Mouse (Mus musculus): Measurements from ENCODE around the gene Kif14. TPM values are rescaled to one million over a fixed set of nuclear protein-coding genes. Genes with fewer than 3 reads are reported as not detected.
A peak's percentile ranks its signal among the peaks of the same experiment; 100 is the strongest.

The Kif14 gene
- total and polyA plus RNA-seq, 3 experiments, result 1.9 to 56.7 (median 33.9) TPM

DNA sequence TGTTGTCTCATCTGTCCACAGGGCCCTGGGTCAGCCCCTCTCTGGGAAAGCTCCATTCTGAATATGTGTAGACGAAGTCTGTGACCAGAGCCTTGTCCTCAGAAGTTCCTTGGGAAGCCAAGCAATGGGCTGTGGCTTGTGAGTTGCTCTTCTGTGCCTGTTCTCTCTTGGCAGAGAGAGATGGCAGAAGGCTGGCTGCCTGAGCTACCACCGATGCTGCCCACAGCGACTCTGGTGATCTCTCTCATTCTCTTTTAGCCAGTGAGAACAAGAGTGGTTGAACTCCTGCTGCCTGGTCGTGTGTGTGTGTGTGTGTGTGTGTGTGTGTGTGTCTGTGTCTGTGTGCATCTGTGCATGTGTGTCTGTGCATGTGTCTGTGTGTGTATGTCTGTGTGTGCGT lies 13.7 kb upstream of the Kif14 start:
- Histone ChIP-seq H3K4me1 (ENCODE audit: insufficient read depth, low read depth, low read length) (peaks cover 9% of the 10 kb centered on the region), H3K9me3 (replicated peaks) (no peaks in the 10 kb centered on the region), H3K36me3 (replicated peaks) (no peaks in the 10 kb centered on the region), H3K27me3 (ENCODE audit: insufficient read depth, low read length) (peaks cover 43% of the 10 kb centered on the region), H3K4me3 (ENCODE audit: low read depth, low read length) (no peak overlapping the region)
- no peak for TF ChIP-seq CTCF (IDR thresholded peaks at IDR 0.05; ENCODE audit: low read depth, low read length)
- no peak for TF ChIP-seq POLR2AphosphoS5 (IDR thresholded peaks at IDR 0.05; ENCODE audit: insufficient replicate concordance, low read depth, low read length)
- no peak for TF ChIP-seq TAL1 (conservative IDR thresholded peaks at IDR 0.05; ENCODE audit: low read depth, low read length)
- no peak for TF ChIP-seq GATA2 (IDR thresholded peaks at IDR 0.05; ENCODE audit: borderline replicate concordance, low read depth, low read length)
- DNase-seq (ENCODE audit: low spot score), result no peak
- ATAC-seq (ENCODE audit: extremely low read depth, insufficient number of reproducible peaks, low FRiP score, poor library complexity, severe bottlenecking), result no peak

DNA sequence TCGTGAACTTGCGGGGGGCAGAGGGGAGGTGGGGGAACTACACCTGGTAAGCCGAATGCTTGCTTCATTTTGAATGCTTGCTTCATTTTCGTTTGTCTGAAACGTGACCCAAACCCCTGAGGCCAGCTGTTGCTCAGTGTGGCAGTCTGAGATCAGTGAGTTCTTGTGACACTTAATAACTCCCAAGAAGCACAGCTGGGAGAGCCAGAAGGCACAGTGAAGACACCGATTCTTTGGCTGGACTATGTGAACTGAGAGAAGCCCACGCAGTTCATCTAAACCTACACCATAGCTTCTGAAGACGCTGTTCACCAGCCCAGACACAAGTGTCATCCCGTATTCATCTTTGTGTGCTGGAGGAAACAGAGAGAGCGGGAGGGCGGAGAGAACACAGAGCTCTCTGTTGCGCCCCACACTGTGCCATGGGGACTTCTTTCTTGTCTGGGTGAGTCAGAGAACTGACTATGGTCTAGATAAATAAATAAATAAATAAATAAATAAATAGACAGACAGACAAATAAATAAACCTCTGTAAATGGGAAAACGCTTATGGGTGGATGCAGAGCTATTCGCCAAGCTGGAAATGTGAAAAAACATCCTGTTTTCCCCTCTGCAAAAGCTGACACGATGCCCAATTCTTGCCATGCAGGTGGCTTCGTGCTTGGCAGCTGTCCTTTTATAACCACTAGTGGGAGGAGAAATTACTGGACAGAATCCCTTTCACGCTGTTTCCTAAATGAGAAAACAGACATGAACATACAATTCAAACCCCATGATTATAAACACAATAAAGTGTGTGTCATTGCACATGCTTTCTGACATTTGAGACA lies 10.2 kb upstream of the Kif14 start:
- ATAC-seq (ENCODE audit: extremely low read depth, insufficient number of reproducible peaks, low FRiP score, poor library complexity, severe bottlenecking) (no peak), DNase-seq (ENCODE audit: low spot score) (no peak)
- H3K4me3 ChIP-seq (ENCODE audit: low read depth, low read length), result no peak overlapping the region
- H3K36me3 ChIP-seq (replicated peaks), result no peaks in the 10 kb centered on the region
- TF ChIP-seq TAL1 (conservative IDR thresholded peaks at IDR 0.05; ENCODE audit: low read depth, low read length), result no peak
- TF ChIP-seq GATA1 (IDR thresholded peaks at IDR 0.05; ENCODE audit: borderline replicate concordance, low read length), result no peak
- TF ChIP-seq GATA2 (IDR thresholded peaks at IDR 0.05; ENCODE audit: borderline replicate concordance, low read depth, low read length), result no peak
- no peak for TF ChIP-seq POLR2AphosphoS5 (IDR thresholded peaks at IDR 0.05; ENCODE audit: insufficient replicate concordance, low read depth, low read length)
- no peak for TF ChIP-seq CTCF (IDR thresholded peaks at IDR 0.05; ENCODE audit: low read depth, low read length)
- peaks cover 11% of the 10 kb centered on the region for H3K4me1 ChIP-seq (ENCODE audit: insufficient read depth, low read depth, low read length)
- peaks cover 42% of the 10 kb centered on the region for H3K27me3 ChIP-seq (ENCODE audit: insufficient read depth, low read length)
- no peaks in the 10 kb centered on the region for H3K9me3 ChIP-seq (replicated peaks)

DNA sequence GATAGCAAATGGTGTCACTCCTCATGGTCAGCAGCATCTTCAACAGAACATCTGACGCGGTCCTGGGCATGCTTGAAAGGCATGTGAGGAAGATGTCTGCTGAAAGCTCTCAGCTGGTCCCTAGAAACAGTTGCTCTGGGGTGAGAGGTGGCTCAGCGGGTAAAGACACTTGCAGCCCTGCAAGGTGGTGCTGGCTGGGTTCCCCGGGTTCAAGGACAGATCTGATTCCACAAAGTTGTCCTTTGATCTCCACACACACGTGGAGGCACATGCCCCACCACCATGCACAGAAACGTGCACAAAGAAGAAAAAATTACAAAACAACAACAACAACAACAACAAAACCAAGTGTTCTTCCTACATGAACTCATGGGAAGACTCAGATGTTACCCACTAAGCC lies 9.4 kb upstream of the Kif14 start:
- H3K27me3 ChIP-seq (ENCODE audit: insufficient read depth, low read length), result peaks cover 42% of the 10 kb centered on the region
- no peaks in the 10 kb centered on the region for H3K9me3 ChIP-seq (replicated peaks)
- H3K4me3 ChIP-seq (ENCODE audit: low read depth, low read length), result no peak overlapping the region
- DNase-seq (ENCODE audit: low spot score) (no peak), ATAC-seq (ENCODE audit: extremely low read depth, insufficient number of reproducible peaks, low FRiP score, poor library complexity, severe bottlenecking) (no peak)
- TF ChIP-seq POLR2AphosphoS5 (IDR thresholded peaks at IDR 0.05; ENCODE audit: insufficient replicate concordance, low read depth, low read length) (no peak), GATA2 (IDR thresholded peaks at IDR 0.05; ENCODE audit: borderline replicate concordance, low read depth, low read length) (no peak), TAL1 (conservative IDR thresholded peaks at IDR 0.05; ENCODE audit: low read depth, low read length) (no peak), CTCF (IDR thresholded peaks at IDR 0.05; ENCODE audit: low read depth, low read length) (no peak), GATA1 (IDR thresholded peaks at IDR 0.05; ENCODE audit: borderline replicate concordance, low read length) (no peak)
- no peaks in the 10 kb centered on the region for H3K36me3 ChIP-seq (replicated peaks)
- peaks cover 11% of the 10 kb centered on the region for H3K4me1 ChIP-seq (ENCODE audit: insufficient read depth, low read depth, low read length)

DNA sequence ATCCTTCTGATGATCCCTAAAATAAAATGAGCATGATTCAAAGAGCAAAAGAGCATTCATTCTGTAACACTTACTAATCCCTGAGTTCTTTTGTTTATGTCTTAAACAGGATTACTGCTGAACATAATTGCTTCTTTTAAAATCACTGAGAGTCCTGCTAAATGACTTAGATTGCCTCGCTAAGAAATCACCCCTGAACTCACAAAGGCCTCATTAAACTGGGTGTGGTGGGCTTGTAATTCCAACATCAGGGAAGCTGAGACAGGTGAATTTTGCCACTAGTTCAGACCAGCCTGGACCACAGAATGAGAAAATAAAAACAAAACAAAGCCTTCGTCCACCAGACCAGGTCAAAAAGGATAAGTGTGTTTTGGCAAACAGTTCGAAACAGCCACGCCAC lies 8.7 kb upstream of the Kif14 start:
- H3K4me3 ChIP-seq (ENCODE audit: low read depth, low read length), result no peak overlapping the region
- DNase-seq (ENCODE audit: low spot score) (no peak), ATAC-seq (ENCODE audit: extremely low read depth, insufficient number of reproducible peaks, low FRiP score, poor library complexity, severe bottlenecking) (no peak)
- no peak for TF ChIP-seq GATA2 (IDR thresholded peaks at IDR 0.05; ENCODE audit: borderline replicate concordance, low read depth, low read length)
- no peaks in the 10 kb centered on the region for H3K36me3 ChIP-seq (replicated peaks)
- H3K4me1 ChIP-seq (ENCODE audit: insufficient read depth, low read depth, low read length), result peaks cover 11% of the 10 kb centered on the region
- peaks cover 43% of the 10 kb centered on the region for H3K27me3 ChIP-seq (ENCODE audit: insufficient read depth, low read length)
- no peaks in the 10 kb centered on the region for H3K9me3 ChIP-seq (replicated peaks)

DNA sequence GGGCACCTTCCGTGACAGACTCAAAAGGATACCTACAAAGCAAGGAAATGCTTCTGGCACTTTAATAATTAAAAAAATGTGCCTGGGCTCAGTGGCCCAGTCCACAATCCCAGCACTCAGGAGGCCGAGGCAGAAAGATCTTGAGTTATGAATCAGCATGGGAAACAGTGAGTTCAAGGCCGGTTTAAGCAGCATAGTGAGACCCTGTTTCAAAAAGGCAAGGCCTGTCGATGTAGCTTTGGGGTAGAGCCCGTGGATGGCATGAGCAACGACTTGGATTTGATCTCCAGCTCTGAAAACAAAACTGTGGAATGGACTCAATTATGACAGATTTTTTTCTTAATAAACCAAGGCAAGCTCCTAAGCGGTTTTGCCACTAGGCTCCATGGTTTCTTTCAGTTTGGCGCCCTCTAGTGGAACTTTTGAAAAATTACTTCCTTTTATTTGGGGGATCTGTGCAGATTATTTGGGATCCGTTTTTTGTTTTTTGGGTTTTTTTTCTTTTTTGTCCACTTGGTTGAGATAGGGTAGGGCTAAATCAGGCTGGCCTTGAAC lies 7.4 kb upstream of the Kif14 start:
- H3K4me1 ChIP-seq (ENCODE audit: insufficient read depth, low read depth, low read length), result peaks cover 14% of the 10 kb centered on the region
- ATAC-seq (ENCODE audit: extremely low read depth, insufficient number of reproducible peaks, low FRiP score, poor library complexity, severe bottlenecking) (no peak), DNase-seq (ENCODE audit: low spot score) (peak; percentile 48)
- H3K4me3 ChIP-seq (ENCODE audit: low read depth, low read length), result no peak overlapping the region
- TF ChIP-seq POLR2AphosphoS5 (IDR thresholded peaks at IDR 0.05; ENCODE audit: insufficient replicate concordance, low read depth, low read length), result no peak
- peak; percentile 54 for TF ChIP-seq CTCF (IDR thresholded peaks at IDR 0.05; ENCODE audit: low read depth, low read length)
- H3K27me3 ChIP-seq (ENCODE audit: insufficient read depth, low read length), result peaks cover 38% of the 10 kb centered on the region
- no peaks in the 10 kb centered on the region for H3K36me3 ChIP-seq (replicated peaks)
- H3K9me3 ChIP-seq (replicated peaks), result no peaks in the 10 kb centered on the region

DNA sequence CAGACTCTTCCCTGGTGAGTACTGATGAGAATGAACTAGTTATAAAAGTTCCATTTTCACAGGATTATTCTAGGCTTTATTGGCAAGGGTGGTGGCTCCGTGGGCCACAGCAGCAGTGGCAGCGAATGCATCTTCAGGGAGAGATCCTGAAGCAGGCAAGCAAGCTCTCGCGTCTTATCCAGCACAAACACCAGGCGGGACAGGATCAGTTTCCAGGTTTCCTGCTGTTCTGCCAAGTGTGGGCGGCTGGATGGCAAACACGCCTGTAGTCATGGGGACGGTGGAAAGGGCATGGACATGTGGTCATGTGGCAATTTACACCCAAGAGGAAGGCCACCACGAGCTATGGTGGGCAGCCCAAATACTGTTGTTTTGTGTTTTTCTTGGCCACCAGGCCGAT lies 3.7 kb upstream of the Kif14 start:
- Histone ChIP-seq H3K36me3 (replicated peaks) (peaks cover 1% of the 10 kb centered on the region), H3K4me3 (ENCODE audit: low read depth, low read length) (no peak overlapping the region), H3K27me3 (ENCODE audit: insufficient read depth, low read length) (peaks cover 11% of the 10 kb centered on the region), H3K4me1 (ENCODE audit: insufficient read depth, low read depth, low read length) (peaks cover 18% of the 10 kb centered on the region), H3K9me3 (replicated peaks) (no peaks in the 10 kb centered on the region)
- no peak for DNase-seq (ENCODE audit: low spot score)
- TF ChIP-seq POLR2AphosphoS5 (IDR thresholded peaks at IDR 0.05; ENCODE audit: insufficient replicate concordance, low read depth, low read length), result no peak
- no peak for TF ChIP-seq TAL1 (conservative IDR thresholded peaks at IDR 0.05; ENCODE audit: low read depth, low read length)
- no peak for TF ChIP-seq GATA2 (IDR thresholded peaks at IDR 0.05; ENCODE audit: borderline replicate concordance, low read depth, low read length)
- TF ChIP-seq GATA1 (IDR thresholded peaks at IDR 0.05; ENCODE audit: borderline replicate concordance, low read length), result no peak
- TF ChIP-seq CTCF (IDR thresholded peaks at IDR 0.05; ENCODE audit: low read depth, low read length), result no peak
- ATAC-seq (ENCODE audit: extremely low read depth, insufficient number of reproducible peaks, low FRiP score, poor library complexity, severe bottlenecking), result no peak

Data from G1E (cell line).